Mouse (Mus musculus) retina, embryonic 14.5 days (tissue): ENCODE data around the gene Rpl18.

Experiments
- DNase-seq: peaks from one replicate; pipeline ENCODE4 v3.0.0-alpha.2; 2015; ENCODE audit warnings: low spot score

The Rpl18 gene

DNA sequence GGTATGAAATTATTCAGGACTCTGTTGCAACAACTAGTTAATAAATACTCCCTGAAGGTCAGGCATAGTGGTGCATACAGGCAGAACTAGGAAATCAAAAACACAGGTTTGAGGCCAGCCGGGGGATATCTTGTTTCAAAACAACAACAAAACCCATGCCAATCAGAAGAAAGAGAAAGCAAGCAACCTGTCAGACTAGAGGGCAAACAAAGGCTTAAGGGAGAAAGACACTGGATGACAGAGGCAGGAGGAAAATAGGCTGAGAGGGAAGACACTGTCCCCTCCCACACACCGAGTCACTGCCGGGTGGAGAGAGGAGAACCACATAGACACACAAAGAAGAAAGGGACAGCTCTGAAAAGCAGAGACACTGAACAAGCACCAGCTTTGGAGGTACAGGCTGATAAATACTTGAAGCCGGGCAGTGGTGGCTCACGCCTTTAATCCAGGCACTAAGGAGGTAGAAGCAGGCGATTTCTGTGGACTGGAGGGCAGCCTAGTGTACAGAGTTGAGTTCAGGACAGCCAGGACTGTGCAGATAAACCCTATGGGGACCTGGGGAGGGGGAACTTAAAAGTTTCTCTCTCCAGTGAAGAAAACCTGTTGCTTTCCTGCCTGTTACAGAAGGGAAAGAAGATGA, 1.3 kb upstream of the Rpl18 start:
- no peak for DNase-seq

DNA sequence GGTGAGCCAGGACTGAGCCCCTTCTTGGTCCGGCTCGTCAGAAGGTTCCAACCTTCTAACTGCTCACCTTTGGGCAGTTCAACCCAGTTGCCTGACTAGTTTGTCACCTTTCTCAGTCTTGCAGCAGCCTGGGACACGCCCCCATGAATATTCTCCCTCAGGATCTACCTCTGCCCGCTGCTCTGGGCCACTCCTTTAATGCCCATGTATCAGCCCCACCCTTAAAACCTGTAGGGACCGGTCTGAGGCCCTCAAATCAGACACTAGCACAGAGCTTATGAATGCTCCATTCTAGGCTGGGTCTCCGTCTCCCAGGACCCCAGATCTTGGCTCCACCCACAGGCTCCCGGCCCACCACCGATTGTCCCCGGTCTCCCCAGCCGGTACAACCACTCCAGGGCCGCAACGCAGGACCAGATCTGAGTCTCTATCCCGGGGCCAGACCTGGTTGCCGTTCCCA, 597 bp upstream of the Rpl18 start:
- DNase-seq: no peak

DNA sequence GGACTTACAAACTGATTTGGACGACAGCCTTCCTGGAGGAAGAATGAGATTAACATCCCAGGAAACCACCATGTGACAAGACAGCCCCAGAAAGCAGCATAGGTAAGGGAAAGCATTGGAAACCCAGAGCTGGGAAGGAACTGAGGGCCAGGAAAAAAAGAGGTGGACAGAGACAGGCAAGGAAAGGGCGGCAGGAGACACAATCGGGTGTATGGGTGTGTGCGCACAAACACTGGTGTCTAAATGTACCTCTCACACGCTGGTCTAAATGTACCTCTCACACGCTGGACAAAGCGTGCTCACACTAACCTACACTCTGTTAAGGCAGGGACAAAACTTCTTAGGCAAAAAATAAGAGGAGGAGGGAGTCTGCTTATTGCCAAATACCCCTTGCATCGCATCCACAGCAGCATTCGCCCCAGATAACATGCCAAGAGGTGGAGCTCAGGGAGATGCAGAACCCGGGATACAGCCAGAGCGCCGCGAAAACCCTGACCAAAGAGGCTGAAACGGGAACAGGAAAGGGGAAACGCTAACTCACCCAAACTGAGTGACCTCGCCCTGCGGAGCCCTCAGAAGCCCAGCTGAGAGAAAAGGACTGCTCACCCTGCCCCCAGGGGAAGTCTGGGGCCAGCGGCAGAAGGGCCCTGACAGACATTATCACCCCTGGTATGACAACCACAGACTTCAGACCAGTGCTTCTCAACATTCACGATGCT, 643 bp downstream of the Rpl18 start:
- no peak for DNase-seq

DNA sequence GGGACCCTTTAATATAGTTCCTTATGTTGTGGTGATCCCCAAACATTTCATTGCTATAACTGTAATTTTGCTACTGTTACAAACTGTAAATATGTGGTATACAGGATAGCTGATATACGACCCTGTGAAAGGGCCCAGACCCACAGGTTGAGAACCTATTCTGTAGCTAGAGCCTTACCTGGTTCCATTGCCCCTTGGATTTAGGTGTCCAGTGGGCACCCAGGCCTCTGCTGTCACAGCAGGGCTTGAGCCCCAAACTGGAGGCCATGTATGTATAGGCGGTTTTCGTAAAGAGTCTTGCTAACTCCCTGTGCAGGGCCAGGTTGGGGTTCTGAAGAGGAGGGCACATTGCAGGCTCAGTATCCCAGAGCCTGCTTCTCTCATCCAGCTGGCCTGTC, 1.2 kb downstream of the Rpl18 start:
- no peak for DNase-seq

DNA sequence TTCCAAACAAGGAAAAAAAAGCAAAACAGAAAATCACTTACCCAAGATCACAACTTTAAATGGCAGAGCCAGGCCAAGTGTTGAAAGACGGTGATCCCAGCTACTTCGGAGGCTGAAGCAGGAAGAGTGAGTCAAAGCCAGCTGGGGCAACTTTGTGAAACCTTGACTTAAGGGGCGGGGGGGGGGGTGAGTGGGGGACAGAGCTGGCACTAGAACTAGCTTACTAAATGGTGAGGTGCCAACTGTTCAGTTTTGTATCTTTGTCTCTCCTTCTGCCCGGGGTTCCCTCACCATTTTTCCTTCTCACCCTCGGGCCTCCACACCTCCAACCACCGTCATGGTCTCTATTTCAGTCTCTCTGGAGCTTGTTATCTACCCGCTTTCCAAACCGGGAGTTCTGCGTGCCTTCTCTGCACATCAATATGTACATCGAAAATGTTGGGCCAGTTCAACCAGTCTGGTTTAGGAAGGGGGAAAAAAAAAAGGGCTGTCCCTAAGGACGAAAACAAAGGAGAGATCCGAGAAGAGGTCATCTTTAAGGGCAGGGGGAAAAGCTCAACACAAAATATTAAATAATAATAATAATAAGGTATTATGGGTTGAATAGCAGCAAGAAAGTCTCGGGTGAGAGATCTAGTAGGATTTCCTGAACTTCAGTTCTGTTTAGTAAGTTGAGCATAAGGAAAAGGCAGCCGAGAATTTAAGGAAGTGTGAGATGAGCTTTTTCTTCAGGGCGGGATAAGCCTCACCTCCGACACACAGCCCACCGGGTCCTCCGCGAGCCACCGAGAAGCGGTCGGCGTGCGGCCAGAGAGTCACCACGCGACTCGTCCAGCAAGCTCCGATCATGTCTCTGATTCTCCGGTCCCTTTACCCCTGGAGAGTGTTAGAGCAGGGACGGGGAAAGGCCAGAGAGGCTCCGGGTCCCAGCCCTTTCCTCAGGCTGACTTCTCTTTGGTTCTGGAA, 2.0 kb downstream of the Rpl18 start:
- DNase-seq: no peak

DNA sequence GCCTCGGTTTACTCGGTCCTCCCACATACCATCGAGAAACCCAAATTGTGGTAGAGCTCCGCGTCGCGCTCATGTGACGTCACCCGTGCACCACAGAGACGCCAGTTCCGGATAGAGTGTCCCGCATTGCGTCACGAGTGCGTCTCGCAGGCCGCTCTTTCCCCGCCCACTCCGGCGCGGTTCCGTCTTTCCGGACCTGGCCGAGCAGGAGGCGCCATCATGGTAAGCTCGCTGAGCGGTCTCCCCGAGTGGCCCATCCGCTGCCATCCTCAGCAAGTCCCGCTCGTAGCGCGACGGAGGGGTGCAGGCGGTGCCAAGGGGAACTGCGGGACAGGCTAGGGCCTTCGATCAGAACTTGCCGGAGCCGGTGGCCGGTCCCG, 2.7 kb downstream of the Rpl18 start, which contains the start of gene Sphk2:
Gene Sphk2, minus strand, starts transcription at position 85 of the 380 bp plus-strand sequence.
- DNase-seq: peak; percentile 99

DNA sequence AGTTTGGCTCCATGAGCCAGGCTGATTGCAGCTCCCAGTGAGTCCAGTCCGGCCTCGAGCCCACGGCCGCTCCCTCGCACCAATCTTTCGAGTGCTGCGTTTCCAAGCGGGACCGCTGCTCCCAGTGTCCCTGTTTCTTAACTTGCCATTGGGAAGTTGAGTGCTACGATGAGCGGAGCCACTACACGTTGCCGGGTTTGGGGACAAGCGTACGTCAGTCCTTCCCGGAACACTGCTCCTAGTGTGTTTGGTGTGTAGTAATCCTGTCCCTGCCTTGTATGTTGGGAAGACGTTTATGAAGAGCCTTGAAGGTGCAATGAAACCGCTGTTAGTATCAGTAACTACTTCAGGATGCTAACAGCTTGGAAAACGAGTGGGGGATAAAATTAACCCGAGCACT, 3.1 kb downstream of the Rpl18 start:
- no peak for DNase-seq

DNA sequence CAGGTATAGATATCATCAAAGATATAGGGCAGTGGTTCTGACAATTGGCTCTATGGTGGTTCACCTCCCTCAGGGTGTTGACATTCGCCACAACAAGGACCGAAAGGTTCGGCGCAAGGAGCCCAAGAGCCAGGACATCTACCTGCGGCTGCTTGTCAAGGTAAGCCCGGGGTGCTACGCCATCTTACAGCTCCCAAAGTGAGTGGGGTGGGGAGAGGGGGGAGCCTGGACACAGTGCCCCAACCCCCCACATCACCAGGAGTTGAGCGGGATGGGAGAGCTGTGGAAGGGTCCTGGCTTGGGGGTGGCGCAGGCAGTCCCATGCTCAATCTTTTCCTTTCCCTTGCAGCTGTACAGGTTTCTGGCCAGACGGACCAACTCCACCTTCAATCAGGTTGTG, 3.9 kb downstream of the Rpl18 start:
- no peak for DNase-seq

DNA sequence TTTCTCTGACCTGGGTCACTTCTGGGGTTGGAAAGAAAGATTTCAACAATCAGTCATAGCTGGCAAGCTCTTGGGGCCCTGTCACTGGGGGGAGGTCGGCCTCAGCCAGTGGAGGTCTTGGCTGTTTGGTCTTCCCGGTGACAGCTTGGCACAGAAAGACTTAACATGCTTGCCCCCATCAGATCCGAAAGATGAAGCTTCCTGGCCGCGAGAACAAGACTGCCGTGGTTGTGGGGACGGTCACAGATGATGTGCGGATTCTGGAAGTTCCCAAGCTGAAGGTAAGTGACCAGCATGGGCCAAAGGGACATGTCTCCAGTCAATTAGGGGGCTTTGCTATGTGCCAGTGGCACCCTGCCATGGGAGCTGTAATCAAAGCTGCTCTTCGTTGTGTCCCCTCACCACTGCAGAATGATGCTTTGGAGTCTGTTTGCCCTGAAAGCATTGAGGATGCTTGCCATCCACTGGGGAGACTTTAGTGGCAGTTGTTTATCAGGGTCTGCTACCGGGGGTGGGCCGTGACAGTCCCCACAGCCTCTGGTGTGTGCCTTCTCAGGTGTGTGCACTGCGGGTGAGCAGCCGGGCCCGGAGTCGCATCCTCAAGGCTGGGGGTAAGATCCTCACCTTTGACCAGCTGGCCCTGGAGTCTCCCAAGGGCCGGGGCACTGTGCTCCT, 4.6 kb downstream of the Rpl18 start:
- no peak for DNase-seq

DNA sequence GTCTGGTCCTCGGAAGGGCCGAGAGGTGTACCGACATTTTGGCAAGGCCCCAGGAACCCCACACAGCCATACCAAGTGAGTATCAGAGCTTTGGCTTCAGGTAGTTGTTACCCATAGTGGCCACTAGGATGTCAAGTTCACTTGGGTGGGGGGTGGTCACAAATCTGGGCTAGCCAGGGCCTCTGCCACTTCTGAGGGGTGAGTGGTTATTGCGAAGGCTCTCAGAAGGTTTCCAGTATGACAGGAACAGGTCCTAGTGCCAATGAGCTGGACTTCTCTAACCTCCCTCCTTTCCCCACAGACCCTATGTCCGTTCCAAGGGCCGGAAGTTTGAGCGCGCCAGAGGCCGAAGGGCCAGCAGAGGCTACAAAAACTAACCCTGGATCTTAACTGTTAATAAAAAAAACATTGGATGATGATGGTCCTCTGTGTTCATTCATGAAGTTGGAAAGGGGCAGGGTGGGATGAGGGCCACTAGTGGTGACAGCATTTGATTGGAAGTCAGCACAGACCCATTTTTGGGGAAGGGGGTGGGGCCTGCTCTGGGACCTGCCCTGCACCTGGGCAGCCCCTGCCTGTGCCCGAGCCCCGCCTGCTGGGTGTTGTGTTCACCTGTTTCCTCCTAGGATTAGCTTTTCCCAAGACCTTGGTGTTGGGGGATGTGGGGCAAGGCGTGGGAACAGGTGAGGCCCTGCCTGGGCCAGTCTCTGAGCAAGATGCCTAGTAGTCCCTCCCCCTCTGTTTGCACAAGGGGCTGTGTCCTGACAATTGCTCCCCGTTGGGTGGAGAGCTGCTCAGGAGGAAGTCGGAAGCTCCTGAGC, 5.4 kb downstream of the Rpl18 start, which contains the start of gene Fam83e:
Gene Fam83e, plus strand, starts transcription at position 800 of the 821 bp plus-strand sequence.
- no peak for DNase-seq

DNA sequence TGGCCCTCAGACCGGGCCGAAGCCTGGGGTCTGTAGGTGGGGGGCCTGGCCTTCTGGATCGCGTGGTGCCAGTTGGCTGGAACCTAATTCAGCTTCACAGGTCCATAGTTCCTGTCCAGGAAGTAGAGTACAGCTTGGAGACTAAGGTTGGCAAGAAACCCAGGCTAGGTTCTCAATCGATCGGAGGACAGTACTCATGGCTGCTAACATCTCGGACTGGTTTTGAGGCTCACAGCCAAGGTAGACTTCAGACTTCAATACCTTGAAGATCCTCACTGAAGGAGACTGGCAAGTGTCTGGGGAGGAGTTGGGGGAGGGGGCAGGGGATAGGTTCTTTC, 5.9 kb downstream of the Rpl18 start:
- DNase-seq: no peak

DNA sequence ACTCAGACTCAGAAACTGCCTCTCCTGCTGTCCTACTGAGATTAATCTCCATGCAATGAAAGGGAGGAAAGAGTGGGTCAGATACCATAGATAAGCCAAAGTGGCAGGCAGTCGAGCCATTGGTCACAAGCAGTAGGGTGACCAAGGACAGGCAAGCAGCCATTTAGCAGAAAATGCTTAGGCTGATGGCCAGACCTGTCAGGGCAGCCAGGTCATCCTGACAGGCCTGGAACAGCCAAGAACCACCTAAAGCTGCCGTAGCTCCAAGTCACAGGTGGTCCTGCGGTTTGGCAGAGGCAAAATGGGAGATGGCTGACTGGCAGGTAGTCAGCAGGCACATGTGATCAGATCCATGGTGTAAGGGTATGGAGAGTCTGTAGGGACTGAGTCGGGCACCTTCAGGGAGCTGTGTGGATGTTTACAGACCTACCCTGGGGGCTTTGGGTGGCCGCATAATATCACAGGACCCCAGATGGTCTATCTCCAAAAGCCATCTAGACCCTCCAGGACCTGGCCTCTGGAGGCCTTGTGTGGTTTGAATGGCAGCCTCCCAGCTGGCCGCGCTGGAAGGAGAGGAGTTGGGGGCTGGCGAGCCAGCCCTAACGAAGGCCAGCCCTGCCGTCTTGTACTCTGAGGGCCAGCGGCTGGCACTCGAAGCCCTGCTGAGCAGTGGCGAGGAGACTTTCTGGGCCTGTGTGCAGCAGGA, 6.5 kb downstream of the Rpl18 start:
- no peak for DNase-seq

DNA sequence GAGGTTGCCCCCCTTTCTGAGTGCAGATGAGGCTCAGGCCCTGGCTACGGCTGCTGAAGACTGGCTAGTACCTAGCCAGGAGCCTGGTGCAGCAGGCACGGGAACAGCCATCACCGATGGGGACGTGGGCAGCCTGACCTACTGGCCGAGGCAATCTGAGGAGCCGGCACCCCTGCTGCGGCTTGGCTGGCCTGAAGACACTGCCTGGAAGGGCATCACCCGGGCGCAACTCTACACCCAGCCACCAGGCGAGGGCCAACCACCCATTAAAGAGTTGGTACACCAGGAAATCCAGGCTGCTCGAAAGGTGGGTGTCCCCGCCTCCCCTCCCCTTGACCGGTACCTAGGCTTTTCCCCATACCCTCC, 7.1 kb downstream of the Rpl18 start:
- DNase-seq: no peak

DNA sequence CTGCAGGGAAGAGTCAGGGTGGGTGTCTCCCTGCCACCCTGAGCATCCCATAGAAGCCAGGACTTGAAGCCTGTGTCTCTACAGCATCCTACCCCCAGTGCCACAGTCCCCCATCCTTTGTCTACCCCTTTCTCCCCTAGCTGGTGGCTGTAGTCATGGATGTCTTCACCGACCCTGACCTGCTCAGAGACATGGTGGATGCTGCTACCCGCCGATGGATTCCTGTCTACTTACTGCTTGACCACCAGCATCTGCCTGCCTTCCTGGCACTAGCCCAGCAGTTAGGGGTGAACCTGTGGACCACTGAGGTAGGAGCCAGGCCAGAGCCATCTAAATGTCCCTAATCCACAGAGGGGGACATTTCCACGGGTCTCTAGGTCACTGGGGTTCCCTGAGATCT, 8.0 kb downstream of the Rpl18 start:
- DNase-seq: no peak

DNA sequence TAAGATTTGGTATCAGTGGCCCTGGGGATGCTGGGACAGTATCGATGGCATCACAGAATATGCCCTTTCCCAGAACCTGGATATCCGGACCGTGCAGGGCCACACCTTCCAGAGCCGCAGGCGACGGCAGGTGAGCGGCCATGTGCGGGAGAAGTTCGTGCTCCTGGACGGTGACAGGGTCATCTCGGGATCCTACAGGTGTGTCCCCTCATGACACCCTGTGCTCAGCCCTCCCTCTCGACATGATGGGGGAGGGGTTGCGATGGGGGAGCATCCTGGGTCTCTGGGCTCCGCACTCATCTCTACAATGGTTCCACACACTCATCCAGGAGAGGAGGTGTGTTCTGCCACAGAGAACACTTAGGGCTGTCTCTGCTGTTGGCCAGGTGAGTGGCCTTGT, 8.5 kb downstream of the Rpl18 start:
- no peak for DNase-seq

DNA sequence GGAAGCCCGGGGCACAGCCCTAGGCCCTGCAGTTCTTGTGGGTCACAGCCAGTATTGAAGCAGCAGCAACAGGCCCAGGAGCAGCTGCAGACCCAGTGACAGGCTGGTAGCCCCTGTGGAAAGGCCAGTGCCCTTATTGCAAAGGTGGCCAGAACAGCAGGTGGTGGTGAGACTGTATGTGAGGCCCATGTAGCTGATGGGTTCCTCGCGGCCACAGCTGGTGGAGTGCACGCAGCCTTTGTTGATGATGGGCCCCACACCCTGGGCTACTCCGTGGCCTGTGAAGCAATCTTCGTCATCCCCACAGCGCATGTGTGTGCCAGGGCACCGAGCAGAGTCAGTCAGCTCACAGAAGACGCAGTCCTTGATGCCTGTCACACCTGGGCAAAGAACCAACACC, 9.9 kb downstream of the Rpl18 start:
- DNase-seq: no peak

DNA sequence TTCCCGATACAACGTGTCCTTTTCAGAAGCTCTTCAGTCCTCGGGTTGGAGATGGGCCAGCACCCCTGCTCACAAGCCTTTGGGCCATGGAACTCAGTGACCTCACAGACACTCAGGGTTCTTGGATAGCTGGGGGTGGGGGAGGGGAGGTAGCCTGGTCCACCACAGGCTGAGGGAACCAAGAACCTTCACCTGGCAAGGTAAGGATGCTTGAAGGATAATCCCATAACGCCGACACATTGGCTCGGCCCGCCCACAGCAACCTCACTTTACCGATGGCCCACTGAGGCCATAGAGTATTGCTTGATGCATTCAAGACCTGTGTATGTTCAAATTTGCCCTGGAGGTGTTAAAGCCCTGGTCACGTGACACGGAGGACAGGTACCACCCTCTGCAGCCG, 10.5 kb downstream of the Rpl18 start, which contains the start of gene Spaca4:
Gene Spaca4, minus strand, starts transcription at position 101 of the 400 bp plus-strand sequence.
- DNase-seq: no peak

DNA sequence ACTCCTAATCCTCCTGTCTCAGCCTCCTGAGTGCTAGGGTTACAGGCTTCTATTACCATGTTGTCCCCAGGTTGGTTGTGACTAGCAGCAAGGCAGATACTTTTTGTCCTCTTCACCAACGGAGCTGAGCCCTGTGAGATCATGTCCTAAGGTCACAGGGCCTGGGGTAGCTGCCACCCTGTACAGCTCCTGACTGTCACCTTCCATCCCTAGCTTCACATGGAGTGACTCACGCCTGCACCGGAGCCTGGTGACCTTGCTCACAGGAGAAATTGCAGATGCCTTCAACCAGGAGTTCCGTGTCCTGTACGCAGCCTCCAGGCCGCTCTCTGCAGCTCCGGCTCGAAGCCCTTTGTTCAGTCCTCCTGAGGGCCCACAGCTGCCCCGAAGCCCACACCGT, 11.2 kb downstream of the Rpl18 start:
- DNase-seq: no peak

DNA sequence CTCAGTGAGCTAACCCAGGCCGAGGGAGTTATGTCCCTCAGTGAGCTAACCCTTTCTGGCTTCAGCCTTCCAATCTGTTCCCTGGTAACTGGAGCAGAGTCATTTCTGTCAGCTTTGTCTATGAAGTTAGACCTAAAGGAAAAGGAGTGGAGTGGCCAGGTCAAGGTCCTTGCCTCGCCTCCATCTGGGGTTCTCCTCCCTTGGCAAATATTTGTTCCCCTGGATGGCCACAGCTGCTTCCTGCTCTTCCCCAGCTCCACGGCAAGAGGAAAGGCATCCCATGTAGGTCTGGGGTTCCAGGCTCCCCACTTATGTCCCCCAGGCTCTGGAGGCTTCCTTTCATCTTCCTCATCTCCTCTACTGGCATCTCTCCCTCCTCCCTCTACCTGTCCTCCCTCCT, 12.4 kb downstream of the Rpl18 start:
- DNase-seq: no peak

DNA sequence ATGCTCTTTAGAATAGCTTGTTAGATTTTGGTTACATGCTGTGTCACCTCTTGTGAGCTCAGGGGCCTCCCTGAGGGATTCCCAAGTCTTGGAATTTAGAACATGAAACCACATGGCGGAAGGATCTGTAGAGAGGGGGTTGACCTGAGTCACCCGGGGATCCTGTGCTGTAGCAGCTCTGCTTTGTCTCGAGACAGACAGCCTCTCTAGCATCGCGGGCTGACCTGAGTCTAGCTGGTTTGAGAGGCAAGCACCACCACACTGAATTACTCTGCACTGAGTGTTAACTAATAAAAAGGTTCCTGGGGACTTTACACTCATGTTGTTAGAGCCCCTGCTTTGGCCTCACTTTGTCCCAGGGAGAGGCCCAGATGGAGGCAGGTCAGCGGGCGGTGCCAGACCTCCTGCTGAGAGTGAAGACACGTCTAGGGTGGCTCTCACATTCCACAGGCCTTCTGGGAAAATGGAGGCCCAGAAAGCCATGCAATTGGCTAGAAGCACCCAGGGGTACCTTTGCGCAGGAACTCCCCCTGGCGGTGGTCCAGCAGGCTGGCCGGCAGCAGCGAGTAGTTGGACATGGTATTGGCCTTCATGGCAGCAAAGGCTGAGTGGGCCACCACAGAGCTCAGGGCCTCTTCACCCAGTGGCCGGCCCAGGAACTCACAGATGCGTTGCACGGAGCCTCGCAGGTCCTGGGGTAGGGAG, 15.6 kb downstream of the Rpl18 start:
- peak; percentile 83 for DNase-seq
